Mouse (Mus musculus) midbrain, embryonic 11.5 days (tissue): ENCODE measurements around the gene Gm9918. TPM values are rescaled to one million over a fixed set of nuclear protein-coding genes. Genes with fewer than 3 reads are reported as not detected.

Source experiments
- ATAC-seq: fragments of 200-750 bp; cut with Nextera tagmentation; 2 replicates; pipeline ENCODE4 v1.8.0; 2017; ENCODE audit warnings: moderate TSS enrichment, moderate library complexity; ENCODE audit not compliant: low FRiP score
- DNase-seq: peaks from one replicate; pipeline ENCODE4 v3.0.0; 2015; ENCODE audit warnings: low spot score; ENCODE audit errors: missing footprints
- H3K27ac ChIP-seq: fragments of 300-500 bp; sonication (generic); 2 replicates; pipeline ENCODE4 v1.5.1; 2014; ENCODE audit warnings: low read depth, low read length
- H3K27me3 ChIP-seq: fragments of 300-500 bp; sonication (generic); 2 replicates; pipeline ENCODE4 v1.6.1; 2014; ENCODE audit warnings: mild to moderate bottlenecking, low read length, moderate library complexity, mixed read lengths; ENCODE audit not compliant: control insufficient read depth, insufficient read depth
- H3K36me3 ChIP-seq: fragments of 300-500 bp; sonication (generic); 2 replicates; pipeline ENCODE4 v1.6.1; 2014; ENCODE audit warnings: mild to moderate bottlenecking, low read length, moderate library complexity, mixed read lengths; ENCODE audit not compliant: control insufficient read depth, insufficient read depth
- H3K4me1 ChIP-seq: fragments of 300-500 bp; sonication (generic); 2 replicates; pipeline ENCODE4 v1.6.1; 2014; ENCODE audit warnings: low read length; ENCODE audit not compliant: control insufficient read depth, insufficient read depth
- H3K4me2 ChIP-seq: fragments of 300-500 bp; sonication (generic); 2 replicates; pipeline ENCODE4 v1.6.1; 2014; ENCODE audit warnings: mild to moderate bottlenecking, moderate library complexity
- H3K4me3 ChIP-seq: fragments of 300-500 bp; sonication (generic); 2 replicates; pipeline ENCODE4 v1.5.1; 2014; ENCODE audit warnings: low read depth, low read length
- H3K9ac ChIP-seq: fragments of 300-500 bp; sonication (generic); 2 replicates; pipeline ENCODE4 v1.6.1; 2014; ENCODE audit warnings: low read length
- H3K9me3 ChIP-seq: fragments of 300-500 bp; sonication (generic); 2 replicates; pipeline ENCODE4 v1.6.1; 2016; ENCODE audit warnings: low read length; ENCODE audit not compliant: control insufficient read depth
- WGBS: fragments of 180-500 bp; shearing (Covaris S2); extraction: QIAGEN DNeasy Blood & Tissue Kit; methylation state at CpG from one replicate; pipeline ENCODE4 v1.1.7; 2014; 5-methylcytosine and 5-hydroxymethylcytosine counted together
- polyA plus RNA-seq: library from polyadenylated mRNA; unstranded; fragments of >200 nt; fragmentation: Nextera tagmentation; extraction: Ambion mirVana; gene quantifications from 2 replicates; pipeline ENCODE4 v1.2.1, GENCODE M21; 2014

Gm9918 gene
- polyA plus RNA-seq, 1 experiment from 2014 or later: 0.15 TPM

- Histone ChIP-seq H3K4me1 (no peaks in the 10 kb centered on the region), H3K27ac (no peak overlapping the region), H3K9ac (no peak overlapping the region), H3K9me3 (no peaks in the 10 kb centered on the region), H3K36me3 (peaks cover 24% of the 10 kb centered on the region), H3K4me2 (no peak overlapping the region), H3K4me3 (no peak overlapping the region), H3K27me3 (no peaks in the 10 kb centered on the region)
- ATAC-seq (no peak), DNase-seq (peak; percentile 75)
Measured at GRCm38 (mm10) chr15:102311489-102311888, 41.1 kb downstream of the Gm9918 start.

DNA sequence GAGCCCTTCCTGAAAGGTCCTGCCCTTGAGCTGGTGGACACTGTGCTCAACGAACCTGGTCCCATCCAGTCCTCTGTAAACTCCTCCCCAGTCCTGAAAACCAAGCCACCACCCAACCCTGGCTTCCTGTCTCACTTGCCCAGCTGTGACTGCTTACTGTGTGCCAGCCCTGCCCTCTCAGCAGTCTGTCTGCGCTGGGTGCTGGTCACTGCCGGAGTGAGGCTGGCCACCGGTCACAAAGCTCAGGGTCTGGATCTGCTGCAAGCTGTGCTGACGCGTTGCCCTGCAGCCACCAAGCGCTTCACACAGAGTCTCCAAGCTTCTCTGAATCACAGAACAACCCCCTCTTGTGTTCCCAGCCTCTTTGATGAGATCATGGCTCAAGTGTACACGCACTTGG is 44.9 kb downstream of the Gm9918 start:
- Histone ChIP-seq H3K36me3 (peaks cover 26% of the 10 kb centered on the region), H3K4me2 (no peak overlapping the region), H3K9me3 (no peaks in the 10 kb centered on the region), H3K27me3 (no peaks in the 10 kb centered on the region), H3K27ac (no peak overlapping the region), H3K4me3 (no peak overlapping the region), H3K4me1 (no peaks in the 10 kb centered on the region), H3K9ac (no peak overlapping the region)
- ATAC-seq: no peak
- peak; percentile 49 for DNase-seq
- 96% methylated on average over 8 of the region's 8 CpGs for WGBS

- H3K36me3 ChIP-seq: peaks cover 31% of the 10 kb centered on the region
- no peaks in the 10 kb centered on the region for H3K27me3 ChIP-seq
- no peaks in the 10 kb centered on the region for H3K9me3 ChIP-seq
- H3K4me2 ChIP-seq: no peak overlapping the region
- H3K4me1 ChIP-seq: no peaks in the 10 kb centered on the region
- ATAC-seq (no peak), DNase-seq (peak; percentile 86)
- H3K27ac ChIP-seq: no peak overlapping the region
- 91% methylated on average over 6 of the region's 6 CpGs for WGBS
- no peak overlapping the region for H3K9ac ChIP-seq
- no peak overlapping the region for H3K4me3 ChIP-seq
Measured at GRCm38 (mm10) chr15:102316263-102316662, 45.9 kb downstream of the Gm9918 start.

Other genes starting within 250 kb of the Gm9918 start
- gene Krt18, start 242.4 kb upstream of the Gm9918 start, polyA plus RNA-seq: 5.0 and 5.6 TPM in 2 replicates
- 106 and 107 TPM in 2 replicates for gene Eif4b, start 196.8 kb upstream of the Gm9918 start, polyA plus RNA-seq
- gene Tns2, start 170.2 kb upstream of the Gm9918 start, polyA plus RNA-seq: 7.5 TPM in 2 replicates
- 9.8 and 10.5 TPM in 2 replicates for gene Spryd3, start 134.3 kb upstream of the Gm9918 start, polyA plus RNA-seq
- gene Igfbp6, start 126.2 kb upstream of the Gm9918 start, polyA plus RNA-seq: 0.34 and 0.40 TPM in 2 replicates
- gene Soat2, start 120.0 kb upstream of the Gm9918 start, polyA plus RNA-seq: not detected in 2 replicates
- 58.9 and 61.1 TPM in 2 replicates for gene Zfp740, start 67.3 kb upstream of the Gm9918 start, polyA plus RNA-seq
- 21.9 and 25.9 TPM in 2 replicates for gene Csad, start 65.8 kb upstream of the Gm9918 start, polyA plus RNA-seq
- gene Itgb7, start 38.6 kb upstream of the Gm9918 start, polyA plus RNA-seq: 0.15 and 0.55 TPM in 2 replicates
- 10.1 and 10.5 TPM in 2 replicates for gene Rarg, start 13.0 kb upstream of the Gm9918 start, polyA plus RNA-seq
- gene Mfsd5, start 8.9 kb downstream of the Gm9918 start, polyA plus RNA-seq: 50.8 and 53.0 TPM in 2 replicates
- gene Espl1, start 25.7 kb downstream of the Gm9918 start, polyA plus RNA-seq: 29.4 and 33.3 TPM in 2 replicates
- 404 and 408 TPM in 2 replicates for gene Pfdn5, start 55.6 kb downstream of the Gm9918 start, polyA plus RNA-seq
- gene Myg1, start 61.1 kb downstream of the Gm9918 start, polyA plus RNA-seq: 97.8 and 99.5 TPM in 2 replicates
- 76.5 and 82.5 TPM in 2 replicates for gene Aaas, start 80.2 kb downstream of the Gm9918 start, polyA plus RNA-seq
- gene Sp7, start 96.6 kb downstream of the Gm9918 start, polyA plus RNA-seq: 0.51 and 0.90 TPM in 2 replicates
- 11.2 and 11.7 TPM in 2 replicates for gene Sp1, start 135.6 kb downstream of the Gm9918 start, polyA plus RNA-seq
- gene Amhr2, start 174.8 kb downstream of the Gm9918 start, polyA plus RNA-seq: 0.37 TPM in 1 of 2 replicates, not detected in the other
- gene Prr13, start 188.5 kb downstream of the Gm9918 start, polyA plus RNA-seq: 92.7 and 110 TPM in 2 replicates
- 234 and 255 TPM in 2 replicates for gene Pcbp2, start 200.0 kb downstream of the Gm9918 start, polyA plus RNA-seq
- 6.7 TPM in 1 of 2 replicates, not detected in the other for gene Gm10337, start 233.2 kb downstream of the Gm9918 start, polyA plus RNA-seq
- 16.4 and 19.7 TPM in 2 replicates for gene Map3k12, start 246.5 kb downstream of the Gm9918 start, polyA plus RNA-seq
- gene Tarbp2, start 247.6 kb downstream of the Gm9918 start, polyA plus RNA-seq: 91.2 and 96.6 TPM in 2 replicates